Mouse (Mus musculus): Measurements from ENCODE around the gene Lsm7.

The Lsm7 gene

GRCm38 (mm10) chr10:80810084-80810483, 44.9 kb downstream of the Lsm7 start:
- DNase-seq: no peak

DNA sequence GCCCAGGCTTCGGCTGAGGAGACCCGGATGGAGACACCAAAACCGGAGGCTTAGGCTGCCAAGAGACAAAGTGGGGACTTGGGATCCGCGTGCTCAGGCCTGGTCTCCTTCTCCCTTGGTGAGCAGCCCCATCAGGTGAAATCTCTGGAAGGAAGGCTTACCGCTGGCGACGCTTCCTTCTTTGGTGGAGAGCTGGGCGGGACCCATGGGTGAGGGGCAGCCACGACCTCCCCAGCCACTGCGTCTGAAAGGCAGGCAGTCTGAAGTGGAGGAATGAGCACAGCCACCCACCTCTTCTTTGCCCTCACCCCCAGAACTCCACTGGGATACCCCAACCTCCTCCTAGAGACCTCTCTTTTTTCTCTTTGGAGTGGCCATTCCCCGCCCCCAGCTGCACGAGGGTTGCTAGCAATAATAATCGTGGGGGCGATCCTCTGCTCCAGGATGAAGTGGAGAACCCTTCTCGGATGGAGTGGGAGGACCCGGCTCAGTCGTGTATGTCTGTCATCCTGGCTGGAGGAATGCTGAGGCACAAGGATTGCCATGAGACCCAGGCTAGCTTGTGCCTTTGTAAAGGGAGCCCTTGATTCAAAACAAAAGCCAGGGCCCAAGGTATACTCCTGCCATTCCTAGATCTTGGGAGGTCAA, 45.9 kb downstream of the Lsm7 start:
- no peak for DNase-seq

GRCm38 (mm10) chr10:80808099-80808984, 46.7 kb downstream of the Lsm7 start:
- peak; percentile 94 for DNase-seq

DNA sequence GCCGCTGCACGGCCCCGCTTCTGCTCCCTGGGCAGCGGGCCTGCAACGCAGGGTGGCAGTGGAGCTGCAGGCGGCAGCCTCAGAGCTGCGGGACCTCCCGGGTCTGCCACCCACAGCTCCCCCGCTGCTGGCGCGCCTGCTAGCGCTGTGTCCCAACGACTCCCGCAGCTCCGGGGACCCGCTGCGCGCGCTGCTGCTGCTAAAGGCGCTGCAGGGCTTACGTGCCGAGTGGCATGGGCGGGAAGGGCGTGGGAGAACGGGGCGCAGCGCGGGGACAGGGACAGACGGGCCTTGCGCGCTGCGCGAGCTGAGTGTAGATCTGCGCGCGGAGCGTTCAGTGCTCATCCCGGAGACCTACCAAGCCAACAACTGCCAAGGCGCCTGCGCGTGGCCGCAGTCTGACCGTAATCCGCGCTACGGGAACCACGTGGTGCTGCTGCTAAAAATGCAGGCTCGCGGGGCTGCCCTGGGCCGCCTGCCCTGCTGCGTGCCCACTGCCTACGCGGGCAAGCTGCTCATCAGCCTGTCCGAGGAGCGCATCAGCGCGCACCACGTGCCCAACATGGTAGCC, 47.9 kb downstream of the Lsm7 start:
- DNase-seq: peak; percentile 98

DNA sequence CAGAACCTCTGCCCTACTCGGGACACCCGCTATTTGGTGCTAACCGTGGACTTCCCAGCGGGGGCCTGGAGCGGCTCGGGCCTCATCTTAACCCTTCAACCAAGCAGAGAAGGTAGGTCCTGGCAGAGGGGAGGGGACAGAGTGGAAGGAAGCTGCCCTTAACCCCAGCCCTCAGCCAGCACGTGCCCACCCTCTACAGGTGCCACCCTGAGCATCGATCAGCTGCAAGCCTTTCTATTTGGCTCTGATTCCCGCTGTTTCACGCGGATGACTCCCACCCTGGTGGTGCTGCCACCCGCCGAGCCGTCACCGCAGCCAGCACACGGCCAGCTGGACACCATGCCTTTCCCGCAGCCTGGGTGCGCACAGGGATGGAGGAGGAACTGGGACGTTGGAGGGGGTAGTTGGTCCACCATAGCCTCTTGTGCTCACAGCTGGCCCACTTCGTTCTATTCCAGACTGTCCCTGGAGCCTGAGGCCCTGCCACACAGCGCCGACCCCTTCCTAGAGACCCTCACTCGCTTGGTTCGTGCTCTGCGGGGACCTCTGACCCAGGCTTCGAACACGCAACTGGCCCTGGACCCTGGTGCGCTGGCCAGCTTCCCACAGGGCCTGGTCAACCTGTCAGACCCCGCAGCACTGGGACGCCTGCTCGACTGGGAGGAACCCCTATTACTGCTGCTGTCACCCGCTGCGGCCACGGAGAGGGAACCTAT, 48.5 kb downstream of the Lsm7 start:
- peak; percentile 92 for DNase-seq

DNA sequence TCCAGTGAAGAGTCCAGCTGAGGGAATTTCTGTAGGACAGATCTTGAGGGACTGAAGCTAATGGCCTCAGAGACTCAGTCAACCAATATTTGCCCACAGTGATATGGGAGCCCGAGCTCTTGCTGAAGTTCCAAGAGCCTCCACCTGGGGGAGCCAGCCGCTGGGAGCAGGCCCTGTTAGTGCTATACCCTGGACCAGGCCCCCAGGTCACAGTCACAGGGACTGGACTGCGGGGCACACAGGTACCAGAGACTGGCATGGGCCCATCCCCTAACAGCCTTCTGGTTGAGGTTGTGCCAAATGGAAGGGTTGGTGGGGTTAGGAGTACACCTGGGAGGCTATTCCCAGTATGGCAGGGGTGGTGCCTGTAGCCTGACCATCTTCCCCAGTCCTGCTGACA, 49.1 kb downstream of the Lsm7 start:
- DNase-seq: peak; percentile 96

DNA sequence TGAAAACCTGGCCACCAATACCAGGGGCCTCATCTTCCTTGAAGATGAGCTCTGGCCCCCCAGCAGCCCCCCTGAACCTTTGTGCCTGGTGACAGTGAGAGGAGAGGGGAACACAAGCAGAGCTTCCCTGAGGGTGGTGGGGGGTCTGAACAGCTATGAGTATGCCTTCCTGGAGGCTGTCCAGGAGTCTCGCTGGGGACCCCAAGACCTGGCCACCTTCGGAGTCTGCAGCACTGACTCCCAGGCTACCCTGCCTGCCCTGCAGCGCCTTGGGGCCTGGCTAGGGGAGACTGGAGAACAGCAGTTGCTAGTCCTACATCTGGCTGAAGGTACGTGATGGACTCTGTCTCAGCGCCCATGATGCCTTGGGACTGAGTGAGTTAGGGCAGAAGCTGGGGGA, 49.7 kb downstream of the Lsm7 start:
- DNase-seq: no peak

- DNase-seq: no peak
Measured at GRCm38 (mm10) chr10:80804916-80805315, 50.1 kb downstream of the Lsm7 start, which contains the start of gene Amh. TSS of gene Amh (plus strand) at chr10:80805243.

GRCm38 (mm10) chr10:80804340-80804739, 50.7 kb downstream of the Lsm7 start:
- DNase-seq: peak; percentile 93

DNA sequence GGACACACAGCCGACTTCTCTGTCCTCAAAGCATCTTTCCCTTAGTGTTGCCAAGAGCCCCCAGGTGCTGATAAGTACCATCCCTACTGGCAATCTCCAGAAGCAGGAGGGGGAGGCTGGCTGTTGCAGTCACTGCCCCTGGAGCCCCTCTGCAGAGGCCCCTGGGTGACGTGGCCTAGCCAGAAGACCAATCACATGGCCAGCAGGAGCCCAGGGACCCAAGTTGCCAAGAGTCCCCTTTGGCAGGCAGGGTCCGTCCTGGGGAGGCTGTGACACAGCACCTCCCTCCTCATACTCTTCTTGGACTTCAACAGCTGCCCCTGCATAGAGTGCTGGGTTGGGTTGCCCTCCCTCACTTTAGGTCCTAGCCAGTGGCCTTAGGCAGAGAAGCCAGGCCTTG, 52.0 kb downstream of the Lsm7 start:
- DNase-seq: peak; percentile 90
